Mouse (Mus musculus) erythroblast, embryonic 14.5 days (primary cell): ENCODE data around the gene Zkscan5.
"Not testable (repeated sequence)": the region's sequence is repeated elsewhere in the genome, so short reads cannot be mapped to it uniquely, and the experiment has no call there.

Source experiments
- GATA1 ChIP-seq: IDR thresholded peaks from 2 replicates; pipeline ENCODE4 v1.6.1; 2012; ENCODE audit warnings: low read length, inconsistent platforms, mixed read lengths
- TAL1 ChIP-seq: IDR thresholded peaks from 3 replicates; pipeline ENCODE4 v1.6.1; 2012; ENCODE audit warnings: low read length, inconsistent platforms, mixed read lengths

GRCm38 (mm10) chr5:145208391-145208790 lies 4.0 kb downstream of the Zkscan5 start:
- not testable (repeated sequence) for TF ChIP-seq GATA1, TAL1
